Mouse (Mus musculus): Measurements from ENCODE around the gene Sys1. TPM values are rescaled to one million over a fixed set of nuclear protein-coding genes. Genes with fewer than 3 reads are reported as not detected.
A peak's percentile ranks its signal among the peaks of the same experiment; 100 is the strongest.

The Sys1 gene
- polyA plus RNA-seq, 1 experiment = 10.3 TPM

DNA sequence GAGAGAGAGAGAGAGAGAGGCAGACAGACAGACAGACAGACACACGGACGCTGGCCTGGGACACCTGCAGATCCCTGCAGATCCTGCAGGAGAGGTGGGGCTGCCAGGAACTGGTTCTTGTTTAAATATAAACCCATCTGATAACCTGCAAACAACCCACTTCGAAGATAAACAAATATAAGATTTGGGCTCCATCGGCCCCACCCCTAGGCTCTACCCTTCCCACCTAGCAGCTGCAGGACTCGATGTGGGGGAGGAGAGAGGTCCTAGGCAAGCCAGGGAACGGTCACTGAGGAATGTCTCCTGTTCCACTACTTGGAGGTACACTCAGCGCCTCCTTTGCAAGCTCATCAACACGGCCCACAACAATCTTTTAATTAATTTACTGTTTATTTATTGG is 18.5 kb upstream of the Sys1 start:
- Histone ChIP-seq H3K36me3 (ENCODE audit: control insufficient read depth) (no peaks in the 10 kb centered on the region; the same call in 1 of the 2 replicates), H3K9me3 (ENCODE audit: control insufficient read depth, low read length) (no peaks in the 10 kb centered on the region), H3K4me1 (ENCODE audit: control insufficient read depth) (no peaks in the 10 kb centered on the region), H3K27me3 (ENCODE audit: control insufficient read depth) (peaks cover 26% of the 10 kb centered on the region), H3K4me3 (replicated peaks) (no peak overlapping the region)
- TF ChIP-seq GATA1 (IDR thresholded peaks at IDR 0.05; ENCODE audit: low read length) (no peak), TAL1 (IDR thresholded peaks at IDR 0.05; ENCODE audit: low read length) (no peak)

DNA sequence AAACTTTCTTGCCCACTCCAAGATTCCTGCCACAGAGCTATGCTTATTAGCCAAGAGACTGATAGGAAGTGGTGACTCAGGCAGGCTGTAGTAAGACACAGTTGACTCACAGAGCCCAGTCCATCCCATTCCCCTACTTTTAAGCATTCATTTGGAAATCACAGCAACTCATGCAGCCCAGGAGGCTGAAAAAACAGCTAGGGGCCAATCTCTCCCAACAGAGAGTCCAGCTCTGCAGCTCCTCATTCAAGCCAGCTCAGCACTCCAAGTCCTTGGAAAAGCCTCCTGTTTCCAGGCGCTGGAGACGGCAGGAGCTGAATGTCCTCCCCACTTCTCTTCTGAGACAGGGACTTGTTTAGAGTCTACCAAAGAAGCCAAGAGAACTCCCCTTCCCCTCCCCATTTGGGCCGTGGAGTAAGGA is 17.8 kb upstream of the Sys1 start:
- Histone ChIP-seq H3K27me3 (ENCODE audit: control insufficient read depth) (peaks cover 34% of the 10 kb centered on the region), H3K4me1 (ENCODE audit: control insufficient read depth) (no peaks in the 10 kb centered on the region), H3K4me3 (replicated peaks) (no peak overlapping the region), H3K36me3 (ENCODE audit: control insufficient read depth) (no peaks in the 10 kb centered on the region; the same call in 1 of the 2 replicates), H3K9me3 (ENCODE audit: control insufficient read depth, low read length) (no peaks in the 10 kb centered on the region)
- TF ChIP-seq GATA1 (IDR thresholded peaks at IDR 0.05; ENCODE audit: low read length) (no peak), TAL1 (IDR thresholded peaks at IDR 0.05; ENCODE audit: low read length) (no peak)

DNA sequence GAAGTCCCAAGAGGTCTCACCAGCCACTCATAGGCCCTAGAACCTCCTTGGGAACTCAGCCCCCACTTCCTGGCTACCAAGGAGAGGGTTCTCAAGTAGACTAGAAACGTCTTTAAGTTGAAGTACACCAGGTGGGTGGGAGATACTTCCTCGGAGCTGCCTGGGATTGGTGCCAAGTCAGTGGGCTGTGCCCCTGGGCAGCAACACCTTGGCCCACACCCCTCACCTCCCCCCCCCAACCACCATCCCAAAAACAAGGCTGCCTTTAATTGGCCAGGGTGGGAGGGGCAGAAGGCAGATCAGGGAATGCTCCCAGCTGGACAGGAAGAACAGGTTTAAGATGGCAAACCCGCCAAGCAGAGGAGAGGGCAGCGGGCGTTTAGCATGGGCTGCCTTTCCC is 16.4 kb upstream of the Sys1 start:
- no peaks in the 10 kb centered on the region for H3K4me1 ChIP-seq (ENCODE audit: control insufficient read depth)
- TF ChIP-seq GATA1 (IDR thresholded peaks at IDR 0.05; ENCODE audit: low read length) (no peak), TAL1 (IDR thresholded peaks at IDR 0.05; ENCODE audit: low read length) (no peak)
- peaks cover 40% of the 10 kb centered on the region for H3K27me3 ChIP-seq (ENCODE audit: control insufficient read depth)
- no peaks in the 10 kb centered on the region; the same call in 1 of the 2 replicates for H3K36me3 ChIP-seq (ENCODE audit: control insufficient read depth)
- no peaks in the 10 kb centered on the region for H3K9me3 ChIP-seq (ENCODE audit: control insufficient read depth, low read length)
- no peak overlapping the region for H3K4me3 ChIP-seq (replicated peaks)

DNA sequence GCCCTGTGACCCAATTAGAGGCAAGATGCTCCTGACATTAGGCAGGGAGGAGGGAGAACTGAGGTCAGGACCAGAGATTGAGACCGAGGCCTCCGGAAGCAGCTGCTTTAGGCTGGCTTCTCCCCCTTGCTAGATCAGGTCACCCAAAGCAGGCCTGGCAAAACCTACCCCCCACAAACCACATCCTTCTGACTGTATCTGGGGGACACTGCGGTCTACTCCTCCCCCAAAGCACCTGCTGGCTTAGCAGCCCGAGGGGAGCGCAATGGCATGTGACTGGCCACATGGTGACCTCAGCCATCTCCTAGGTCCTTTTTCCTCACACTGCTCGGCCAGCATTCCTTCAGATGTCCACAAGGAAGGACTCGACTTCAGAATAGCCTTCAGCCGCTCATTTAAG is 15.6 kb upstream of the Sys1 start:
- Histone ChIP-seq H3K4me1 (ENCODE audit: control insufficient read depth) (no peaks in the 10 kb centered on the region), H3K9me3 (ENCODE audit: control insufficient read depth, low read length) (no peaks in the 10 kb centered on the region), H3K27me3 (ENCODE audit: control insufficient read depth) (peaks cover 43% of the 10 kb centered on the region), H3K4me3 (replicated peaks) (peak overlapping the region; percentile 59), H3K36me3 (ENCODE audit: control insufficient read depth) (no peaks in the 10 kb centered on the region; the same call in 1 of the 2 replicates)
- TF ChIP-seq TAL1 (IDR thresholded peaks at IDR 0.05; ENCODE audit: low read length) = no peak
- TF ChIP-seq GATA1 (IDR thresholded peaks at IDR 0.05; ENCODE audit: low read length) = no peak

DNA sequence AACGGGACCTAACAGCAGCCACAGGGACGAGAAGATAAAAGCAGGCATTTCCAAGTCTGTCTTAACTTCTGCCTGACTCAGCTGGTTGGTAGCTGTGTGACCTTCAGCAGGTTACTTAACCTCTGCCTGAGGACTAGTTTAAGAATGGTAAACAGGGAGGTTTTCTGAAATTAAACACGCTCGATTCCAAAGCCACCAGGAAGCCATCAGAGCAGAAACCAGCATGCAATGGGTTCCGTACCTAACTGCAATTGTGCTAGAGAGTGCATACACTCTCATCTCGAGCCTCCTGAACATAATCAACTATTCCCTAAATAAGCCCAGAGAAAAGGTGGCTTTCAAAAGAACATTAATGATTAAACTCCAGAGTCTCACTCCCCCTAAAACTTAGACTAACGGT is 15.0 kb upstream of the Sys1 start:
- H3K4me3 ChIP-seq (replicated peaks) = peak overlapping the region; percentile 59
- H3K4me1 ChIP-seq (ENCODE audit: control insufficient read depth) = no peaks in the 10 kb centered on the region
- no peak for TF ChIP-seq GATA1 (IDR thresholded peaks at IDR 0.05; ENCODE audit: low read length)
- no peak for TF ChIP-seq TAL1 (IDR thresholded peaks at IDR 0.05; ENCODE audit: low read length)
- H3K9me3 ChIP-seq (ENCODE audit: control insufficient read depth, low read length) = no peaks in the 10 kb centered on the region
- peaks cover 43% of the 10 kb centered on the region for H3K27me3 ChIP-seq (ENCODE audit: control insufficient read depth)
- H3K36me3 ChIP-seq (ENCODE audit: control insufficient read depth) = no peaks in the 10 kb centered on the region; the same call in 1 of the 2 replicates

DNA sequence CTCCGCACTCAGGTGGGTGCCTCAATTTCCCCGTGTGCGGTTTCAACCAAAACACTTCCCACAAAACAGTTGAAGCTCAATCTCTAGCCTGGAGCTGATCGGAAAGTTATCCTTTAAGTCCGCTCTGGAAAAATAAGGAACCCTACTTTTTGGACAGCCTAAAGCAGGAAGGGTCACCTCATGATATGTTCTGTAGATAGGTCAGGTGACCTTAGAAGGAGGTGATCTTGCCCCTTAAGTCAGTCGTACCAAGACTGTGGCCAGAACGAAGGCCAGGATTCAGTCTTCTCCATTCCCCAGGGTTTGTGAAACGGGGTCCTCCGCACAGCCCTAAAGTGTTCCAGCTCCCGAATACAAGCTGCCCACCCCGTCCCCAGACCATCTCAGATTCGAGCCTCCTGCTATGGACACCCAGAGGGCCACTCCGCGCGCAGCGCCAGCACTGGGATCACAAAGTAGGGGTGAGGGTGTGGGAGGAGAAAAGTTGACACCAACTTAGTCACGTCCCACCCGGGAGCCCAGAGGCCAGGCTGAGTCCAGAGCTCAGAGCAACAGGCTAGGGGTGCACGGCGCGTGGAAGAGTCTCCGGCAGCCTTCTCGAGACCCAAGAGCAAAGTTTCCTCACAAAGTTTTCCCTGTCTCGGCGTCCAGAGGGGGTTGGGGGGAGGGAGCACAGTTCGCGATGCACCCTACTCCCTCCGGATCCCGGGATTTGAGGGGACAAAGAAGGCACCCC is 14.3 kb upstream of the Sys1 start:
- Histone ChIP-seq H3K4me3 (replicated peaks) (peak overlapping the region; percentile 59), H3K9me3 (ENCODE audit: control insufficient read depth, low read length) (no peaks in the 10 kb centered on the region), H3K4me1 (ENCODE audit: control insufficient read depth) (no peaks in the 10 kb centered on the region), H3K27me3 (ENCODE audit: control insufficient read depth) (peaks cover 41% of the 10 kb centered on the region), H3K36me3 (ENCODE audit: control insufficient read depth) (no peaks in the 10 kb centered on the region; the same call in 1 of the 2 replicates)
- TF ChIP-seq TAL1 (IDR thresholded peaks at IDR 0.05; ENCODE audit: low read length) = no peak
- no peak for TF ChIP-seq GATA1 (IDR thresholded peaks at IDR 0.05; ENCODE audit: low read length)

DNA sequence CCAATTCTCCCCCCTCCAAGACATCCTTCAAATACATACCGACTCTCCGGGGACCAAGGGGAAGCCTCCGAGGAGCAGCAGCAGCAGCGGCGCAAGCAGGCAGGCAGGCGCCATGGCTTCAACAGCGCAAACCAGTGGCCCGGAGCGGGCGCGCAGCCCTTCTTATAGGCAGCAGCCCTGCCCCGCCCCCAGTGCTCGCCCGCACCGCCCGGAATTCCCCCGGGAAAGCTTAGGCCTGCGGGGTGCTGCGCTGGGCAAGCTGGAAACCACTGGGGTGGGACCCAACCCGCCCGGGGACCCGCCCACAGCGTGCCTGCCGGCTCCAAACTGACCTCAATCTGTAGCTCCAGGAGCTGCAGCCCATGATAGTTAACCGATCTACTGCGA is 13.7 kb upstream of the Sys1 start:
- no peak for TF ChIP-seq GATA1 (IDR thresholded peaks at IDR 0.05; ENCODE audit: low read length)
- no peak for TF ChIP-seq TAL1 (IDR thresholded peaks at IDR 0.05; ENCODE audit: low read length)
- Histone ChIP-seq H3K4me1 (ENCODE audit: control insufficient read depth) (no peaks in the 10 kb centered on the region), H3K4me3 (replicated peaks) (peak overlapping the region; percentile 59), H3K36me3 (ENCODE audit: control insufficient read depth) (no peaks in the 10 kb centered on the region; the same call in 1 of the 2 replicates), H3K9me3 (ENCODE audit: control insufficient read depth, low read length) (no peaks in the 10 kb centered on the region), H3K27me3 (ENCODE audit: control insufficient read depth) (peaks cover 41% of the 10 kb centered on the region)

DNA sequence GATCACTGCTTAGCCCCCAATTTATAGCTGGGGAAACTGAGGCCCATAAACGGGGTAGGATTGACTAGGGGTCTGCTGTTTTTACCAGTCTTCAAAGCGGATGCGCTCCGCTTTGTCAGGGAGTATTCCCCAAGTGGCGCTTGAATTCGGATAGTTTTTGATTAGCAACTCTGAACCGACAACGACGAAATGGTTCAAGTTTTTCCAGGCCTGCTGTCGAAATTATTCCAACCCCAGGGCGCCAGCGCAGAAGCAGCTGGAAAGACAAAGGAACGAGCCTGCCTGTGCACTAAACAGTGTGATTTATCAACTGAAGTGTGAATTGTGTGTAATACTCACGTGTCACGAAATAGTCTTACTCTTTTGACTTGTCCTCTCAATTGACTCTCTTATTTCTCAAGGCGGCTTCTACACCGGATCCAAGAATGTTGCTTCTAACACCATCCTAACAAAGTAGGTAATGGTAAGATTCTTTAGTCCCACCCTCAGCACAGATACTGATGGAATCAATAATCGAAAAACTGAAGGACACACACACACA is 13.2 kb upstream of the Sys1 start, which contains the start of gene Sdc4:
Gene Sdc4, minus strand, starts transcription at position 428 of the 541 bp plus-strand sequence.
- H3K27me3 ChIP-seq (ENCODE audit: control insufficient read depth) = peaks cover 41% of the 10 kb centered on the region
- H3K4me3 ChIP-seq (replicated peaks) = peak within 1 kb of the TSS; percentile 59
- no peaks in the 10 kb centered on the region for H3K4me1 ChIP-seq (ENCODE audit: control insufficient read depth)
- no peaks in the 10 kb centered on the region for H3K9me3 ChIP-seq (ENCODE audit: control insufficient read depth, low read length)
- TF ChIP-seq TAL1 (IDR thresholded peaks at IDR 0.05; ENCODE audit: low read length) = no peak
- no peak for TF ChIP-seq GATA1 (IDR thresholded peaks at IDR 0.05; ENCODE audit: low read length)
- H3K36me3 ChIP-seq (ENCODE audit: control insufficient read depth) = no peaks in the 10 kb centered on the region; the same call in 1 of the 2 replicates

DNA sequence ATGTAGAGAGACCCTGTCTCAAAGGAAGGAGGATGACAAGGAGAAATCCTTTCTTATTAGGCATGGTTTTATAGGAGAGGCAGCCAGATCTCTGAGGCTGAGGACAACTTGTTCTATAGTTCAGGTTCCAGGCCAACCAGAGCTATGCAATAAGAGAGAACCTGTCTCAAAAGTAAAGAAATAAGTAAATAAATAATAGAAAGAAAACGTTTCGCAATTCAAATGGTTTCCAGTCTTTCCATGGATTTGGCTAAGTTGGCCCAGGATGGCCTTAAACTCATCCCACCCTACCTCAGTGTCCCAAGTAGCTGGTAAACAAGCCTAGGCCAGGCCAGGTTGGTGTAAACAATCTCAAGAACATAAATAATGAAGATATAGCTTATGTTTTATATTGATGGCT is 12.1 kb upstream of the Sys1 start:
- H3K27me3 ChIP-seq (ENCODE audit: control insufficient read depth) = peaks cover 41% of the 10 kb centered on the region
- no peaks in the 10 kb centered on the region for H3K9me3 ChIP-seq (ENCODE audit: control insufficient read depth, low read length)
- no peaks in the 10 kb centered on the region; the same call in 1 of the 2 replicates for H3K36me3 ChIP-seq (ENCODE audit: control insufficient read depth)
- no peaks in the 10 kb centered on the region for H3K4me1 ChIP-seq (ENCODE audit: control insufficient read depth)
- no peak overlapping the region for H3K4me3 ChIP-seq (replicated peaks)
- TF ChIP-seq TAL1 (IDR thresholded peaks at IDR 0.05; ENCODE audit: low read length) (no peak), GATA1 (IDR thresholded peaks at IDR 0.05; ENCODE audit: low read length) (no peak)
